Mouse (Mus musculus) CH12.LX (cell line): ENCODE data around the gene Ifit1bl1. TPM values are rescaled to one million over a fixed set of nuclear protein-coding genes. Genes with fewer than 3 reads are reported as not detected.

Experiments
- DNase-seq: peaks from one replicate; pipeline ENCODE4 v3.0.0-alpha.2; 2013; ENCODE audit errors: extremely low read depth
- H3K27ac ChIP-seq: 2 replicates; pipeline ENCODE4 v1.5.1; 2012; ENCODE audit warnings: low read depth, mild to moderate bottlenecking, control low read depth, moderate library complexity; ENCODE audit not compliant: insufficient read depth
- H3K27me3 ChIP-seq: replicated peaks from 2 replicates; pipeline ENCODE3; 2012; ENCODE audit warnings: inconsistent platforms
- H3K36me3 ChIP-seq, 2 experiments: replicated peaks in 1 of 2; 2 replicates each; pipeline versions ENCODE3 to v1.6.1; 2012; ENCODE audit warnings: inconsistent platforms in 1 of 2, low read length in 1 of 2, mild to moderate bottlenecking in 1 of 2, mixed read lengths in 1 of 2, moderate library complexity in 1 of 2; ENCODE audit not compliant: control insufficient read depth in 1 of 2, insufficient read depth in 1 of 2
- H3K4me1 ChIP-seq, 2 experiments: 2 replicates each; pipeline ENCODE4 v1.6.1; 2012; ENCODE audit warnings: inconsistent platforms in 1 of 2, moderate library complexity in 1 of 2; ENCODE audit not compliant: insufficient read depth in 2 of 2, control insufficient read depth in 1 of 2
- H3K4me2 ChIP-seq: 2 replicates; pipeline ENCODE4 v1.6.1; 2012; ENCODE audit warnings: low read depth, mild to moderate bottlenecking, control low read depth; ENCODE audit not compliant: poor library complexity, insufficient read depth, severe bottlenecking
- H3K4me3 ChIP-seq, 3 experiments: fragments of 150-350 bp in 1 of 3; sonication (generic) in 1 of 3; replicated peaks in 1 of 3; 2 replicates each; pipeline versions ENCODE3 to v1.5.1; 2011 to 2012; ENCODE audit warnings: low read depth in 2 of 3, low read length in 2 of 3, mild to moderate bottlenecking in 2 of 3, moderate library complexity in 2 of 3, control low read depth in 1 of 3, improper control_type of control experiment in 1 of 3, inconsistent platforms in 1 of 3, mixed read lengths in 1 of 3; ENCODE audit not compliant: poor library complexity in 1 of 3
- H3K79me2 ChIP-seq: replicated peaks from 2 replicates; pipeline ENCODE4 v1.6.1; 2012; ENCODE audit warnings: mild to moderate bottlenecking, moderate library complexity; ENCODE audit not compliant: control insufficient read depth, poor library complexity, insufficient read depth, severe bottlenecking; ENCODE audit errors: extremely low read depth
- H3K9ac ChIP-seq: 2 replicates; pipeline ENCODE4 v1.6.1; 2012; ENCODE audit warnings: low read depth, mild to moderate bottlenecking, control low read depth, moderate library complexity; ENCODE audit not compliant: insufficient read depth
- H3K9me3 ChIP-seq: replicated peaks from 2 replicates; pipeline ENCODE3; 2012; ENCODE audit warnings: low read length, inconsistent platforms, mixed read lengths
- CHD2 ChIP-seq: IDR thresholded peaks from 2 replicates; pipeline ENCODE4 v1.6.1; 2011; ENCODE audit warnings: low read length, improper control_type of control experiment
- CTCF ChIP-seq, 2 experiments: IDR thresholded peaks in 1 of 2; conservative IDR thresholded peaks in 1 of 2; 2 replicates each; pipeline ENCODE4 v1.5.1; 2011 to 2012; ENCODE audit warnings: low read depth in 2 of 2, low read length in 2 of 2, improper control_type of control experiment in 1 of 2, inconsistent platforms in 1 of 2, mild to moderate bottlenecking in 1 of 2, moderate library complexity in 1 of 2
- E2F4 ChIP-seq: IDR thresholded peaks from 2 replicates; pipeline ENCODE4 v1.6.1; 2011; ENCODE audit warnings: low read depth, low read length, improper control_type of control experiment; ENCODE audit not compliant: insufficient replicate concordance
- EP300 ChIP-seq: IDR thresholded peaks from 2 replicates; pipeline ENCODE4 v1.6.1; 2011; ENCODE audit warnings: low read length, improper control_type of control experiment
- HCFC1 ChIP-seq: IDR thresholded peaks from 2 replicates; pipeline ENCODE4 v1.6.1; 2012; ENCODE audit warnings: low read depth, mild to moderate bottlenecking, inconsistent platforms, low read length, improper control_type of control experiment
- IRF4 ChIP-seq: IDR thresholded peaks from 2 replicates; pipeline ENCODE4 v1.6.1; 2014; ENCODE audit warnings: low read depth, mild to moderate bottlenecking, inconsistent platforms, low read length, improper control_type of control experiment
- JUN ChIP-seq: IDR thresholded peaks from 2 replicates; pipeline ENCODE4 v1.6.1; 2011; ENCODE audit warnings: low read depth, mild to moderate bottlenecking, low read length, improper control_type of control experiment, moderate library complexity; ENCODE audit not compliant: insufficient read depth
- JUND ChIP-seq: conservative IDR thresholded peaks from 2 replicates; pipeline ENCODE4 v1.6.1; 2011; ENCODE audit warnings: low read depth, low read length, improper control_type of control experiment
- KAT2A ChIP-seq: IDR thresholded peaks from 2 replicates; pipeline ENCODE4 v1.6.1; 2012; ENCODE audit warnings: low read length, improper control_type of control experiment, inconsistent platforms; ENCODE audit not compliant: insufficient replicate concordance
- MAFK ChIP-seq: IDR thresholded peaks from 2 replicates; pipeline ENCODE4 v1.6.1; 2011; ENCODE audit warnings: low read length, improper control_type of control experiment; ENCODE audit not compliant: insufficient replicate concordance
- MAX ChIP-seq: IDR thresholded peaks from 2 replicates; pipeline ENCODE4 v1.6.1; 2011; ENCODE audit warnings: low read length, improper control_type of control experiment
- MAZ ChIP-seq: IDR thresholded peaks from 2 replicates; pipeline ENCODE4 v1.6.1; 2012; ENCODE audit warnings: low read depth, mild to moderate bottlenecking, inconsistent platforms, low read length, improper control_type of control experiment, moderate library complexity
- MXI1 ChIP-seq: IDR thresholded peaks from 2 replicates; pipeline ENCODE4 v1.6.1; 2011; ENCODE audit warnings: mild to moderate bottlenecking, low read depth, low read length, improper control_type of control experiment
- MYC ChIP-seq: IDR thresholded peaks from 2 replicates; pipeline ENCODE4 v1.6.1; 2011; ENCODE audit warnings: low read depth, mild to moderate bottlenecking, improper control_type of control experiment, low read length
- PAX5 ChIP-seq: IDR thresholded peaks from 2 replicates; pipeline ENCODE4 v1.6.1; 2012; ENCODE audit warnings: low read length, inconsistent platforms, mixed read lengths
- POLR2A ChIP-seq: IDR thresholded peaks from 2 replicates; pipeline ENCODE4 v1.6.1; 2011; ENCODE audit warnings: low read depth, mild to moderate bottlenecking, improper control_type of control experiment, low read length
- POLR2AphosphoS2 ChIP-seq: IDR thresholded peaks from 2 replicates; pipeline ENCODE4 v1.6.1; 2011; ENCODE audit warnings: low read depth, low read length, improper control_type of control experiment
- RAD21 ChIP-seq: IDR thresholded peaks from 2 replicates; pipeline ENCODE4 v1.6.1; 2011; ENCODE audit warnings: low read depth, mild to moderate bottlenecking, low read length, improper control_type of control experiment, moderate library complexity
- SIN3A ChIP-seq: IDR thresholded peaks from 2 replicates; pipeline ENCODE4 v1.6.1; 2012; ENCODE audit warnings: low read length, improper control_type of control experiment, inconsistent platforms
- SMC3 ChIP-seq: IDR thresholded peaks from 2 replicates; pipeline ENCODE4 v1.6.1; 2011; ENCODE audit warnings: low read depth, low read length, improper control_type of control experiment
- TBP ChIP-seq: conservative IDR thresholded peaks from 2 replicates; pipeline ENCODE4 v1.6.1; 2011; ENCODE audit warnings: low read depth, low read length, improper control_type of control experiment
- TCF12 ChIP-seq: IDR thresholded peaks from 2 replicates; pipeline ENCODE4 v1.6.1; 2014; ENCODE audit warnings: low read depth, mild to moderate bottlenecking, inconsistent platforms, low read length, improper control_type of control experiment
- UBTF ChIP-seq: IDR thresholded peaks from 2 replicates; pipeline ENCODE4 v1.6.1; 2012; ENCODE audit warnings: low read depth, mild to moderate bottlenecking, inconsistent platforms, low read length, improper control_type of control experiment, moderate library complexity
- USF1 ChIP-seq: IDR thresholded peaks from 2 replicates; pipeline ENCODE4 v1.6.1; 2014; ENCODE audit warnings: low read depth, mild to moderate bottlenecking, inconsistent platforms, low read length, improper control_type of control experiment
- USF2 ChIP-seq: conservative IDR thresholded peaks from 2 replicates; pipeline ENCODE4 v1.6.1; 2011; ENCODE audit warnings: low read depth, low read length, improper control_type of control experiment
- ZC3H11A ChIP-seq: IDR thresholded peaks from 2 replicates; pipeline ENCODE4 v1.6.1; 2012; ENCODE audit warnings: low read depth, mild to moderate bottlenecking, inconsistent platforms, low read length, improper control_type of control experiment
- ZKSCAN1 ChIP-seq: IDR thresholded peaks from 2 replicates; pipeline ENCODE4 v1.6.1; 2012; ENCODE audit warnings: low read depth, inconsistent platforms, low read length, improper control_type of control experiment, borderline replicate concordance
- ZMIZ1 ChIP-seq: IDR thresholded peaks from 2 replicates; pipeline ENCODE4 v1.6.1; 2012; ENCODE audit warnings: low read depth, mild to moderate bottlenecking, inconsistent platforms, low read length, improper control_type of control experiment
- dilution Hi-C: fragments of 300-500 bp; cut with MboI; formaldehyde crosslinking; loops from 2 replicates; pipeline ENCODE4 v1.14.3; 2020; ENCODE audit warnings: low sequenced_read_pairs; ENCODE audit not compliant: extremely low pct_unique_long_range_greater_than_20kb, extremely low pct_ligation_motif_present
- in situ Hi-C: fragments of 300-500 bp; cut with MboI; formaldehyde crosslinking; loops from 3 replicates; pipeline ENCODE4 v1.14.3; 2019; ENCODE audit warnings: low sequenced_read_pairs, low pct_ligation_motif_present, low pct_unique_long_range_greater_than_20kb, mixed read lengths
- polyA plus RNA-seq: library from polyadenylated mRNA; unstranded; fragments of >175 nt; gene quantifications from 2 replicates; pipeline ENCODE4 v1.2.1, GENCODE M21; 2012; ENCODE audit warnings: low read depth; ENCODE audit not compliant: insufficient read length
- total RNA-seq, 2 experiments: library from RNA; depleted of rRNA; stranded (reverse); fragments of 300-350 nt in 1 of 2; fragments of >200 nt in 1 of 2; gene quantifications; 2 replicates each; pipeline ENCODE4 v1.2.3; 2012 to 2014

Ifit1bl1 gene
- total and polyA plus RNA-seq, 3 experiments = 0.09 to 0.26 TPM; not detected in 1

GRCm38 (mm10) chr19:34556621-34557020, 45.1 kb downstream of the Ifit1bl1 start:
- TF ChIP-seq MXI1 = no peak
- no peak for TF ChIP-seq JUND
- TF ChIP-seq TCF12 = no peak
- no peak for TF ChIP-seq IRF4
- no peak for TF ChIP-seq ZC3H11A
- no peak for TF ChIP-seq SMC3
- no peak for TF ChIP-seq RAD21
- TF ChIP-seq USF1 = no peak
- no peak for TF ChIP-seq UBTF
- no peak for TF ChIP-seq POLR2AphosphoS2
- no peak for TF ChIP-seq ZKSCAN1
- TF ChIP-seq MAX = no peak
- no peak for TF ChIP-seq E2F4
- no peak for TF ChIP-seq KAT2A
- TF ChIP-seq MAFK = no peak
- no peak for TF ChIP-seq POLR2A
- no peak for TF ChIP-seq JUN
- TF ChIP-seq HCFC1 = no peak
- TF ChIP-seq ZMIZ1 = no peak
- no peak for TF ChIP-seq CTCF (conservative IDR thresholded peaks at IDR 0.05 in 1 of 2, IDR thresholded peaks at IDR 0.05 in 1 of 2; ENCODE audit: low read depth in 2 of 2, low read length in 2 of 2)
- Histone ChIP-seq H3K4me1 (peaks cover 0 to 17% of the 10 kb centered on the region in 2 experiments; a peak in 2 of 4 replicates), H3K27me3 (no peaks in the 10 kb centered on the region), H3K27ac (no peak overlapping the region), H3K79me2 (no peaks in the 10 kb centered on the region), H3K4me3 (no peak overlapping the region), H3K9me3 (peaks cover 5% of the 10 kb centered on the region), H3K4me2 (no peak overlapping the region), H3K9ac (no peak overlapping the region), H3K36me3 (peaks cover 0 to 9% of the 10 kb centered on the region in 2 experiments)
- dilution Hi-C loops = no loop called here
- no peak for DNase-seq
- in situ Hi-C loops = no loop called here

DNA sequence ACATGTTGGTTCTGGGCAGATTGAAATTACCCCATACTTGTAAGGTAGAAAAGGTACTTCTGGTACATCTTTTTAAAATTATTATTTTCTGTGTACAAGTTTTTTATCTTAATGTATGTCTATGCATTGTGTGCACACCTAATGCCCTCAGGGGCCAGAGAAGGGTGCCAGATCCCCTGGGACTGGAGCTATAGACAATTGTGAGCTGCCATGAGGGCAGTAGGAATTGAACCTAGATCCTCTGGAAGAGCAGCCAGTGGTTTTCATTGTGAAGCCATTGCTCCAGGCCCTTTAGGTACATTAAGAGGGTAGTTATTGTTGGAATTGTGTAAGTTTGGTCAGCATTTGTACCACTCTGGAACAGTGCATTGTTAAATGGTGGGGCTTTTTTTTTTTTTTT, 47.7 kb downstream of the Ifit1bl1 start:
- dilution Hi-C loops (no loop called here), in situ Hi-C loops (no loop called here)
- Histone ChIP-seq H3K9ac (no peak overlapping the region), H3K27me3 (no peaks in the 10 kb centered on the region), H3K79me2 (no peaks in the 10 kb centered on the region; the same call in 1 of the 2 replicates)
- no peak for TF ChIP-seq MAX
- TF ChIP-seq TBP = no peak
- TF ChIP-seq PAX5 = no peak
- no peak for TF ChIP-seq MAFK
- TF ChIP-seq RAD21 = no peak
- no peak for TF ChIP-seq SMC3
- no peak for TF ChIP-seq UBTF
- no peak for TF ChIP-seq MAZ
- no peak for TF ChIP-seq USF2
- no peak for TF ChIP-seq JUND
- no peak for TF ChIP-seq ZC3H11A
- TF ChIP-seq EP300 = no peak
- no peak for TF ChIP-seq MYC
- TF ChIP-seq SIN3A = no peak
- TF ChIP-seq CHD2 = no peak
- no peak for TF ChIP-seq POLR2AphosphoS2
- no peak for TF ChIP-seq POLR2A
- no peak for TF ChIP-seq ZKSCAN1
- TF ChIP-seq USF1 = no peak
- TF ChIP-seq, all 38 proteins: peak for 0
- Histone ChIP-seq H3K4me3 (no peak overlapping the region), H3K4me1 (peaks cover 0 to 26% of the 10 kb centered on the region in 2 experiments; a peak in 2 of 4 replicates), H3K9me3 (peaks cover 5% of the 10 kb centered on the region), H3K4me2 (no peak overlapping the region), H3K27ac (no peak overlapping the region), H3K36me3 (peaks cover 0 to 9% of the 10 kb centered on the region in 2 experiments)
- DNase-seq = no peak
